Mouse (Mus musculus) ES-Bruce4 (cell line): ENCODE results near the gene Ubr4. TPM values are rescaled to one million over a fixed set of nuclear protein-coding genes. Genes with fewer than 3 reads are reported as not detected.

Source experiments
- H3K27ac ChIP-seq: 2 replicates; pipeline ENCODE4 v1.5.1; 2012; ENCODE audit warnings: low read length, inconsistent platforms; ENCODE audit not compliant: insufficient read depth
- H3K27me3 ChIP-seq: 2 replicates; pipeline ENCODE4 v1.6.1; 2012; ENCODE audit warnings: mild to moderate bottlenecking, low read length, inconsistent platforms; ENCODE audit not compliant: control insufficient read depth, poor library complexity, insufficient read depth, severe bottlenecking
- H3K36me3 ChIP-seq: 2 replicates; pipeline ENCODE4 v1.6.1; 2012; ENCODE audit warnings: inconsistent platforms, mild to moderate bottlenecking, low read length, moderate library complexity; ENCODE audit not compliant: control insufficient read depth, poor library complexity, insufficient read depth, severe bottlenecking
- H3K4me1 ChIP-seq: one replicate; pipeline ENCODE4 v1.8.1; 2011; ENCODE audit warnings: low read length; ENCODE audit not compliant: control insufficient read depth, insufficient read depth
- H3K4me3 ChIP-seq: 2 replicates; pipeline ENCODE4 v1.5.1; 2011; ENCODE audit warnings: low read depth, mild to moderate bottlenecking, low read length
- H3K9ac ChIP-seq: 2 replicates; pipeline ENCODE4 v1.6.1; 2012; ENCODE audit warnings: low read depth, mild to moderate bottlenecking, inconsistent platforms; ENCODE audit not compliant: poor library complexity, severe bottlenecking
- H3K9me3 ChIP-seq: replicated peaks from 2 replicates; pipeline ENCODE4 v1.6.1; 2012; ENCODE audit warnings: mild to moderate bottlenecking, low read length, inconsistent platforms; ENCODE audit not compliant: control insufficient read depth, poor library complexity, insufficient read depth, severe bottlenecking
- CTCF ChIP-seq: IDR thresholded peaks from one replicate; pipeline ENCODE4 v1.8.1; 2011; ENCODE audit warnings: low read depth, low read length
- EP300 ChIP-seq: IDR thresholded peaks from 2 replicates; pipeline ENCODE4 v1.6.1; 2011; ENCODE audit warnings: low read depth, low read length; ENCODE audit not compliant: insufficient read depth
- POLR2A ChIP-seq: IDR thresholded peaks from one replicate; pipeline ENCODE4 v1.8.1; 2011; ENCODE audit warnings: low read length; ENCODE audit not compliant: insufficient read depth
- polyA plus RNA-seq: library from polyadenylated mRNA; stranded (reverse); fragments of >200 nt; gene quantifications from 2 replicates; pipeline ENCODE4 v1.2.4, GENCODE M21; 2011; ENCODE audit warnings: low read depth; ENCODE audit not compliant: missing spikeins, insufficient read depth, insufficient read length

Gene Ubr4
- polyA plus RNA-seq, 1 experiment, result 141 TPM

- Histone ChIP-seq H3K27ac (no peak overlapping the region), H3K27me3 (no peaks in the 10 kb centered on the region), H3K9me3 (no peaks in the 10 kb centered on the region), H3K9ac (no peak overlapping the region), H3K4me1 (no peaks in the 10 kb centered on the region), H3K4me3 (no peak overlapping the region), H3K36me3 (peaks cover 7% of the 10 kb centered on the region)
- no peak for TF ChIP-seq CTCF
- TF ChIP-seq POLR2A, result no peak
- no peak for TF ChIP-seq EP300
Observed at GRCm38 (mm10) chr4:139343718-139344117, 8.7 kb upstream of the Ubr4 start.

- TF ChIP-seq POLR2A (no peak), EP300 (no peak), CTCF (no peak)
- Histone ChIP-seq H3K4me1 (no peaks in the 10 kb centered on the region), H3K9ac (peak overlapping the region; percentile 5; the same call in 1 of the 2 replicates), H3K4me3 (peak overlapping the region; percentile 59), H3K36me3 (peaks cover 19% of the 10 kb centered on the region), H3K9me3 (no peaks in the 10 kb centered on the region), H3K27me3 (no peaks in the 10 kb centered on the region), H3K27ac (no peak overlapping the region)
Observed at GRCm38 (mm10) chr4:139345416-139346019, 6.9 kb upstream of the Ubr4 start.

GRCm38 (mm10) chr4:139352832-139353231 is 423 bp downstream of the Ubr4 start:
- no peaks in the 10 kb centered on the region for H3K9me3 ChIP-seq
- no peaks in the 10 kb centered on the region for H3K27me3 ChIP-seq
- no peak overlapping the region for H3K27ac ChIP-seq
- H3K36me3 ChIP-seq, result peaks cover 19% of the 10 kb centered on the region
- no peak for TF ChIP-seq EP300
- no peak for TF ChIP-seq CTCF
- TF ChIP-seq POLR2A, result no peak
- H3K4me1 ChIP-seq, result no peaks in the 10 kb centered on the region
- peak overlapping the region; percentile 100 for H3K4me3 ChIP-seq
- H3K9ac ChIP-seq, result peak overlapping the region; percentile 88

- H3K9me3 ChIP-seq, result no peaks in the 10 kb centered on the region
- no peak overlapping the region for H3K27ac ChIP-seq
- H3K4me3 ChIP-seq, result no peak overlapping the region
- H3K36me3 ChIP-seq, result peaks cover 18% of the 10 kb centered on the region; the same call in 1 of the 2 replicates
- no peaks in the 10 kb centered on the region for H3K27me3 ChIP-seq
- H3K4me1 ChIP-seq, result no peaks in the 10 kb centered on the region
- no peak overlapping the region for H3K9ac ChIP-seq
- TF ChIP-seq CTCF, result no peak
- TF ChIP-seq POLR2A, result no peak
- no peak for TF ChIP-seq EP300
Observed at GRCm38 (mm10) chr4:139357211-139357610, 4.8 kb downstream of the Ubr4 start.

- no peak for TF ChIP-seq EP300
Observed at GRCm38 (mm10) chr4:139360761-139361548, 8.5 kb downstream of the Ubr4 start.

GRCm38 (mm10) chr4:139367336-139367735 is 14.9 kb downstream of the Ubr4 start:
- TF ChIP-seq POLR2A, result no peak
- no peak for TF ChIP-seq CTCF
- no peak for TF ChIP-seq EP300
- H3K9me3 ChIP-seq, result no peaks in the 10 kb centered on the region
- H3K36me3 ChIP-seq, result peaks cover 21% of the 10 kb centered on the region

More at GRCm38 (mm10) chr4:139360761-139361548, 8.5 kb downstream of the Ubr4 start:
- Histone ChIP-seq H3K27ac (no peak overlapping the region), H3K36me3 (peaks cover 30% of the 10 kb centered on the region), H3K9me3 (no peaks in the 10 kb centered on the region), H3K27me3 (no peaks in the 10 kb centered on the region), H3K9ac (no peak overlapping the region), H3K4me1 (no peaks in the 10 kb centered on the region), H3K4me3 (no peak overlapping the region)

More at GRCm38 (mm10) chr4:139367336-139367735, 14.9 kb downstream of the Ubr4 start:
- Histone ChIP-seq H3K4me1 (no peaks in the 10 kb centered on the region), H3K4me3 (no peak overlapping the region), H3K27me3 (no peaks in the 10 kb centered on the region), H3K27ac (no peak overlapping the region), H3K9ac (no peak overlapping the region)
